Mouse (Mus musculus) gastrocnemius, adult 8-10 months (tissue): ENCODE measurements around the gene Gm12117. TPM values are rescaled to one million over a fixed set of nuclear protein-coding genes. Genes with fewer than 3 reads are reported as not detected.

Experiments used
- DNase-seq, 2 experiments: peaks; one replicate each; pipeline ENCODE4 v3.0.0; 2022; ENCODE audit warnings: low spot score in 2 of 2
- total RNA-seq, 4 experiments: library from RNA; stranded (reverse); gene quantifications; 2 replicates each; pipeline ENCODE4 v1.2.4; 2022

Gene Gm12117
- not detected for total RNA-seq

DNA sequence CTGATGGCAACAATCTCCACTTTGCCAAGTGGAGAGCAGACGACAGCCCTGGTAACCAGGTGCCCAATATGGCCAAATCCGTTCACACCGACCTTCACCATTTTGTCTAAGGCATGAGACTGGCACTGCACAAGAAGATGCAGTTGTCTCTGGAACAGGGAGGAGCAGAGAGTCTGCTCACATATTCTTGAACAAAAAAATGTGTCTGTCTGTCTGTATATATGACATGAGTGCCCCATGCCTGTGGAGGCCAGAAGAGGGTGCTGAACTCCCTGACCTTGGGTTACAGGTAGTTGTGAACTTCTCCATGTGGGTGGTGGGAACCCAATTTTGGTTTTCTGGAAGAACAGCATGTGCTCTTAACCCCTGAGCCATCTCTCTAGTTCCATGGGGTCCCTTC, at the start of gene Gm12117:
Gene Gm12117, minus strand, starts transcription at position 101 of the 400 bp plus-strand sequence.
- no peak for DNase-seq

DNA sequence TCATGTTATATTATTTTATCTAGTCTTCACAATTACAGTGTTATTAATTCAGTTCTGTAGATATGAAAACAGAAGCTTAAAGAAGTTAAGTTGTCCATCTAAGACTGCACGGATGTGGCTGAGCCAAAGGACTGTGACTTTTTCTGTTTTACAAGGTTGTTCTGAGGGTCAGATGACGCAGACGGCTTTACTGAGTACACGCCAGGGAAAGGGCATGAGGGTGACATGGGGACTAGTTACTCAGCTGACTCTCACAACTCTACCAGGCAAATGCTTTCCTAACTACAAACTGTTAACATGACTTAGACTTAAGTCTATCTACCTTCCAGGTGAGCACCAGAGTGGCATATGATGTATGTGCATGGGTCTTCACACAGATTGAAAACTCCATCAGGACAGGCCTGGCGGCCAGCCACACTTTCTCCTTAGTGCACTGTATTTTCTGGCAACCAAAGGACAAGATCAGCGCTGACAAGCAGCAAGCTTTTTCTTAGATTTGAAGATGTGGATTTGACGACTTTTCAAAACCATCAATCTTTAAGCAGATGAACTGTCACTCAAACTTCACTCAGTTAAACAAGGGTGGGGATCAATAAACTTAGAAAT, 42.6 kb upstream of the Gm12117 start:
- DNase-seq = no peak

DNA sequence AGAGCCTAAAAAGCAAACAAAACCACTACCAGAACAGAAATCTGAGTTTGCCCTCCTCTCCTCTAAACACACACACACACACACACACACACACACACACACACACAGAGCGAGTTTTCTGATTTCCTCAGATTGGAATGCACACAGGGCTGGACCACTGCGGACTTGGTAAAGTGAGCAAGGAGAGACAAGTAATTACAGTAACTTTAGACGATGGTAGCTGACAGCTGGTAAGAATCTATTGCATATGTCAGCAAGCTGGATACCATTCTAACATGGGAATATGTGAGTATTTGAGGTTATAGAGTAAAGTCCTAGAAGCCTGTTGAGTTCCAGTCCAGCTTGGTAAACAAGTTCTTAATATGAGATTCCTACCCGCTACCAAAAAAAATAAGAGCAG, 33.0 kb upstream of the Gm12117 start:
- no peak for DNase-seq

DNA sequence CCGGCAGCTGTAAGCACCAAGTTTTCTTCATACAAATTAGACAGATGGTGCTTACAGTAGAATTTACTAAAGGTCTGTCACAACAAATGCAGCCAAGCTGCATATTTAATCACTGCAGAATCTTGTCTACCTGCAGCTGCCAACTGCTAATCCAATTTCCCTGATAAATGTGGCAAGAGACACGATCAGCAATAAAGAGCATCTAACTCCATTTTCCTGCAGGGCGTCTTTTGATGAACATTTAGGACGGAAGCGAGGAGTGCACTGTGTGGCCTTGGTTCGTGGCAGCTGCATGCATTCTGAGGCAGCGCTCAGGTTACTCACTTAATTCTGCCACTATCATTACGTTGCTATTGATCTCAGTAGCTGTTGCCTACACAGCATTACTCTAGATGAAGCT, 24.3 kb upstream of the Gm12117 start:
- no peak for DNase-seq

DNA sequence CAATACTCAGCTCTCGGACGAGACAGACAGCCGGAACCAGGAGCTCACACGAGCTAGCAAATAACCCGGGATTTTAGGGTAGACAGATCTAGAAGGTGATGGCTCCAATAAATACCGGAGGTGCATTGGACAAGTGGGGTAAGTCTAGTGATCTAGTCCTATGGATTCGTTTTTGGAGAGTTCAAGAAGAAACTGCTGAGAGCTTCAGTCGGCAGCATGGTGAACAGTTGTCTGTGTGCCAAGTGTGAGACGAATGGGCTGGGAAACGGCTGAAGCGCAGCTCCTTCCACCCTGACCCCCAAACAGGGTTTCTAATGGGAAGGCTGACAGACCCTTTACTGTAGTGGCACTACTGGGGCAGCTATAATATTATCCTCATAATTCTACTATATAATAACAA, 22.8 kb upstream of the Gm12117 start:
- no peak for DNase-seq

DNA sequence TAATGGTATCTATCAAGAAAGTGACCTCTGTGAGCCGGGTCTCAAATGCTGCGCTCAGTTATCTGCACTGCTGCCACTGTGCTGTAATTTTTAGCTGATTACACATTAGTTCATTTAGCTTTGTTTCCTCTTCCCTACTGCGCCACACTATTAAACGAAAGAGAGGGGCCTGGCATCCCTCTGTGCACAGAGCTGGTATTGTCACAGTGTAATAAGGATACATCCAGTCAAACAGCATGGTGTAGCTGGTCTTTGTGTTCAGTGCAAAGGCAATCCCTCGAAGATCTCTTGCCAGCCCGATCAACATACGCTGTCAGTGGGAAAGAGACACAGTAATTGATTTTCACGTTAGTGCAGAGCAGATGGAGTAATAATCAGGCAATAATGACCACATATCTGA, 20.6 kb upstream of the Gm12117 start:
- no peak for DNase-seq

DNA sequence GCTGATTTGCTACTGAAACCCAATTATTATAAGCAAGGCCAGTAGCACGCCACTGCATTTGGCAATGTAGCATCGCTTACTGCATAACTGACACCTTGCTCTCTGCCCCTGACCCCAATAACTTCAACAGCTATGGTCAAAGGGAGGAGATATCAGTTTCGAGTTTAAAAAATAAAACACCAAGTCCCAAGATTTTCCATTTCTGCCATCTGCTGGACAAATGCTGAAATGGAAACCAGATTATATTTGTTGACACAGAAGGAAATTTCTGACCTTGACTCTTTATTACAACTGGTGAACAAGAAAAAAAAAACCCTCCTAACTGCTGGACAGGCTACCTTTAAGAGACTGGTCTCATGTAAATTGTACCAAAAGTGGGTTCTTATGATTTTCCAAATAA, 18.9 kb upstream of the Gm12117 start:
- no peak for DNase-seq

DNA sequence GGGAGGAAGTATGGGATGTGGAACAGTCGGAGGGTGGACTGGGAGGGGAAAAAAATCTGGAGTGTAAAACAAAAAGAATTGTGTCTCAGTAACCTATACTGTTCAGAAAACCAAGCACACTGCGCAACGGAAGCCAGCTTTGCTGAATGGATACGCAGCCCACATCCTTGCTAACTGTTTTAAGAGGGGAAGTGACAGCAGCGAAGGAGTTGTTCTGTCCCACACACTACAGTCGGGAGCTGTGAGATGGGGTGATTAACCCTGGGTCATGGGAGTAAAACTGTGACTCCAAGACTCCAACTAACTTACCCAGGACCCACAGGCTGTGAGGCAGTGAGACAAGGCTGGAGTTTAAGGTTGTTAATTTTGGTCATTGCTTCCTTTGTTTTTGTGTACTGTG, 17.5 kb upstream of the Gm12117 start:
- no peak for DNase-seq

DNA sequence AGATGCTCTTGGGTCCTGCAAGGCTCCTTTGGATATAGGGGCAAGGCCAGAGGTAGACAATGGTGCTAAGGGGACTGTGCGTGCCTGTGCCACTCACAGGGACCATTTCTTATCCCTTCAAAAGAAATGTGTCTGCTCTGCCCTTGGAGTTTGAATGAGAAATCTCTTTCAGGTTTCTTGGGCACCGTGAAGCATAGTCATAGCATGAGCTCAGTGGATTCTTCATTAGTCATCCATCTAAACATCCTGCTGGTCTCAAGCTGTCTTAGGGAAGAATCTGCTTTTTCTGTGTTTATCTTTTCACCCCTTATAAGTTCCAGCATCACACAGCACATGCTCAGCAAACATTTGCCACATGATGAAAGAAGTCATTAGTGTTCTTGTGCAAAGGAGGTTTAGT, 2.0 kb upstream of the Gm12117 start:
- DNase-seq = no peak

DNA sequence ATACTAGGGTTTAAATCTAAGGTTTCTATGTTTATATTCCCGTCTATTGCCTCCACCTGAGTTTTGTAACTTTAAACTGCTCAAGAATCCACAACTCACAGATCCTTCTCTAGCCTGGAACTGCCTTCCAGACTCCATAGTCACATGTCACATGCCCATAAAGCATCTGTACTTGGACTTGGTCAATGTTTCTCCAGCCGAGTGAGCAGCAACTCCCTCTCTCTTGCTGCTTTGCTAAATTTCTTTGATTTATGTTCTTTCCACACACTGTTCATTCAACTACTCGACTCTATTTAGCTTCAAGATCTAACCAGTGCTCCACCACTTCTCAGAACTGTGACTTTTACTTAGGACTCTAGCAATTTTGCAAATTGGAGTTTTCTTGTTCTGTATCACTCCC, 1.7 kb downstream of the Gm12117 start:
- no peak for DNase-seq

DNA sequence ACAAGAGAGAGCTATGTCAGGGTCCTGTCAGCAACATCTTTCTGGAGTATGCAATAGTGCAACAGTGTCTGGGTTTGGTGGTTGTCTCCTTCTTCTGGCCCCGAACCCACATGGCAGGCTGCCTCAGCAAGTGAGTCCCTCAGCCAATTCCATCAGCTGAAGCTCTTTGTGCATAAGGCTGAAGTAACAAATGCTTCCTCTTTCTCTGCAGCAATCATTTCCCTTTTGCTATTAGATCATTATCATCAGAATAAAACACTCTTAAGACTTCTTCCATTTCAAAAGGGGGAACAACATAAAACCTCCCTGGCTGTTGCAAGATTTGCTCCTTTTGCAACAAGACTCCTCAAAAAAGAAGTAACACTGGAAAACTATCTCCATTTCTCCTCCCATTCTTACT, 2.2 kb downstream of the Gm12117 start:
- no peak for DNase-seq

DNA sequence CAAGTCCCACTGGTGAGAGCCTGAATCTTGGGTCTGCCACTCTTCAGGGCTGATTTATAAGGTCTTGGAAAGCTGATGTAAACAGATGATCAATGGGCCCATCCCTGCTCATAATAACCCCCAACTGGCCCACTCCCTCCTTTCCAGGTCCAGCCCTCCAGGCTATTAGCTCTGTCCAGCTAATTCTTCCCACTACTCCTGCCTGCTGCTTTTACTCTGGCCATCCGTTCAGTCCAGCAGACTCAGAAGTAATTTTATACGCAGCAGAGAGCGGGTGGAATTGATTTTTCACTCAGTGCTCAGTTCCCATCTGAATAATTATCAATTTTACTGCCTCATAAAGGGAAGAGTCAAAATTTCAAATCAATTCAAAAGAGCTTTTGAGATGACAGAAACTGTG, 36.2 kb downstream of the Gm12117 start:
- no peak for DNase-seq

DNA sequence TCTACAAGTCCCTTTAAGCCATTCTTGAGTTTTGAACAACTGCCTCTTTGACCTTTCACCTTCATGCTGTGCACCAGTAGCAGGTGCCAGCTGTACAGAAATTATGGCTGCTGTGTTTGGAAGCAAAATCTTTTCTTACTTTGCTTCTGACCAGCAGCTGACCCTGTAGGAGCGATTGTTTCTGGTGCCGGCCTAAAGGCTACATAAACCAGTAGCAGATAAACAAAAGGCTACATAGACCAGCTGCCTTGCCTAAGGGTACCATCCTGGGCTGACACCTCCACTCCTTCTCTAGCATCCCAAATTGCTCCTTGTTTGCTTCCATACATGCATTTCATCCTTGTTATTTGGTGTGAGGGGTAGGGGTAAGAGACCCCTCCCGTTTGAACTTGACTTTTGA, 42.4 kb downstream of the Gm12117 start:
- DNase-seq = no peak

DNA sequence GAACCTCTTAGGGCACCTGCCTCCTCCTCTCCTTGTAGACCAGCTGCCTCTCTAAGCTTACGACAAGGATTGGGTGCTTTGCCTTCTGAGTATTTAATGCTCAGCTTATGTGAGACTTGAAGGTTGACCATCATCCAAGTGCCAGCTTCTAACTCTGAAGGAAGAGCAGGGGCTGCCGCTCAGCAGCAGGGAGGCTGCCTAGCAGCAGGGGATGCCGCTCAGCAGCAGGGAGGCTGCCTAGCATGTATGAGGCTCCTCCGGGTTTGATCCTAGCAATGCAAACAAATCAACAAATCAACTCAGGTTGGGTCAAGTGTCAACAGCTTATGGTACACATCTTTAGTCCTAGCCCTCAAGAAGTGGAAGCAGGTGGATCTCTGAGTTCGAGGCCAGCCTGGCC, 44.5 kb downstream of the Gm12117 start:
- no peak for DNase-seq

DNA sequence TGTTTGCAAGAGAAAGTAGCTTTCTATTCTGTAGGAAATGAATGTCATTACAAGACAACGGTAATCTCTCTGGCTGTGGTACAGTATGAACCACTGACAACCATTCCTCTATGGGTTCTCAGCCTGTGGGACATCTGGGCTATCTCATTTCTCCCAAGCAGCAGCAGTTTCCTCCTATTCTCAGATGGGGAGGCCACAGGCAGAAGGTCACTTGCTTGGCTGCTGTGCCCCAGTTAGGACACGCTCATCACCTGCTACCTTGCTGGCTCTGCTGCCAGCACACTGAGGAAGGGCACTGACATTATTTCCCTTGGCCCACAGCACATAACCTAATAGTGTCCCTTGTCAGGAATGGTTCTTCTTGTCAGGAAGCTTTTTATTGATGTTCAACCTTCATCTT, 48.4 kb downstream of the Gm12117 start:
- no peak for DNase-seq

DNA sequence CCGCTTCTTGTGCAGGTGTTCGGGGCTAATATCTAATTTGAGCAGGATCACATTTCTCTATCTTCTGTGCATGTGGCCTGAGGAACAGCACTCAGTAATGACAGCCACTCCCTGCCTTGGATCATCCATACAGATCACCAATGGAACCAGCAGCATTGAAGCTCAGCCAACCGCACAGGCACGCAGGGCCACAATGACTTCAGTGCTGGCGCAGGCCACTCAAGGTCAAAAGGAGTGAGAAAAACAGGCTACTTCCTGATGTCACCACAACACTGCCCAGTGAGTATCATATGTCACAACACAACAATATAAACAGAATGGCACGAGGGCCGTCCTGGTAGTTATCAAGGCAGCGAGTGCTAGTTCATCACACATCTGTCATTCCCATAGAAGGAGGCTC, 50.0 kb downstream of the Gm12117 start:
- DNase-seq = no peak

Other genes with a start within 250 kb of the Gm12117 start
- gene Fgf18, start 129.3 kb downstream of the Gm12117 start, total RNA-seq = 1 to 10 TPM in 2 of 4 experiments, under 1 TPM in 2; 0.54 to 2.1 (median 0.94) TPM
- 100 to 1,000 TPM; 118 to 161 (median 130) TPM for gene Npm1, start 113.5 kb downstream of the Gm12117 start, total RNA-seq
- not detected for gene Tlx3, start 73.1 kb downstream of the Gm12117 start, total RNA-seq
- gene Ranbp17, start 237.0 kb upstream of the Gm12117 start, total RNA-seq = under 1 TPM in 3 of 4 experiments, not detected in 1; 0.15 to 0.34 (median 0.18) TPM